Mouse (Mus musculus) brain, embryonic 14.5 days (tissue): Measurements from ENCODE around the gene Def6.

Source experiments
- CTCF ChIP-seq: fragments of 200-500 bp; IDR thresholded peaks from 2 replicates; pipeline ENCODE4 v1.5.1; 2012; ENCODE audit warnings: inconsistent platforms, mild to moderate bottlenecking, moderate library complexity, borderline replicate concordance; ENCODE audit not compliant: insufficient read depth, insufficient read length; ENCODE audit errors: extremely low read depth
- POLR2A ChIP-seq: fragments of 200-500 bp; IDR thresholded peaks from 2 replicates; pipeline ENCODE4 v1.6.1; 2012; ENCODE audit warnings: mild to moderate bottlenecking, inconsistent platforms, borderline replicate concordance; ENCODE audit not compliant: poor library complexity, insufficient read depth, insufficient read length, severe bottlenecking; ENCODE audit errors: extremely low read depth

DNA sequence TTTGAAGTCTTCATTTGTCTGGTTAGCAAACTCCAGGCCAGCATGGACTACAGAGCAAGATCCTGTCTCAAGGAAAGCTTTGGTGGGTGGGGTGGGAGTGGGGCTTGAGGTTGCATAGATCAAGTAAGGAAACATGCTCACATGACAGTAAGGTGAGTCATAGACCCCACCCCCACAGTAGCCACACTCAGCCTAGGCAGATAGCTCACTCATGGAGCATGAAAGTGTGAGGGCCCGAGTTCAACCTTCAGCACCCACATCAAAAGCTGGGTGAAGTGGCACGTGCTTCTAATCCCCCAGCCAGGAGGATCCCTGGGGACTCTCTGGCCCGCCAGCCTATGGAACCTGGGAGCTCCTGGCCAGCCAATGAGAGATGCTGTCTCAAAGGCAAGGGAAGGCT, 14.0 kb upstream of the Def6 start:
- TF ChIP-seq POLR2A = no peak
- TF ChIP-seq CTCF = no peak
